Mouse (Mus musculus) myocyte (in vitro differentiated cells): ENCODE measurements around the gene Fam181a.

ENCODE experiments used
- CEBPB ChIP-seq: IDR thresholded peaks from 2 replicates; pipeline ENCODE4 v1.6.1; 2011; ENCODE audit warnings: mild to moderate bottlenecking, moderate library complexity; ENCODE audit not compliant: poor library complexity, insufficient read depth, severe bottlenecking
- E2F4 ChIP-seq: IDR thresholded peaks from one replicate; pipeline ENCODE4 v1.6.1; 2011; ENCODE audit warnings: mild to moderate bottlenecking, control low read depth, moderate library complexity; ENCODE audit not compliant: insufficient read depth
- MAX ChIP-seq: IDR thresholded peaks from one replicate; pipeline ENCODE4 v1.6.1; 2011; ENCODE audit warnings: low read depth, mild to moderate bottlenecking, control low read depth
- MYOD1 ChIP-seq, 3 experiments: IDR thresholded peaks; one replicate each; pipeline ENCODE4 v1.6.1; 2011; ENCODE audit warnings: control low read depth in 2 of 3, low read depth in 2 of 3, mild to moderate bottlenecking in 2 of 3, moderate library complexity in 1 of 3; ENCODE audit not compliant: insufficient read length in 2 of 3, control insufficient read depth in 1 of 3
- MYOG ChIP-seq, 3 experiments: IDR thresholded peaks; one replicate each; pipeline ENCODE4 v1.6.1; 2011; ENCODE audit warnings: control low read depth in 2 of 3, low read depth in 2 of 3, mild to moderate bottlenecking in 2 of 3; ENCODE audit not compliant: insufficient read length in 2 of 3, control insufficient read depth in 1 of 3, insufficient read depth in 1 of 3
- POLR2A ChIP-seq: IDR thresholded peaks from one replicate; pipeline ENCODE4 v1.6.1; 2011; ENCODE audit warnings: low read depth, mild to moderate bottlenecking, control low read depth, moderate library complexity; ENCODE audit not compliant: insufficient read length
- POLR2AphosphoS2 ChIP-seq: IDR thresholded peaks from one replicate; pipeline ENCODE4 v1.6.1; 2011; ENCODE audit warnings: low read depth, control low read depth; ENCODE audit not compliant: insufficient read length
- REST ChIP-seq: IDR thresholded peaks from one replicate; pipeline ENCODE4 v1.6.1; 2011; ENCODE audit warnings: mild to moderate bottlenecking, control low read depth, moderate library complexity; ENCODE audit not compliant: insufficient read depth, insufficient read length
- TCF12 ChIP-seq: IDR thresholded peaks from one replicate; pipeline ENCODE4 v1.6.1; 2011; ENCODE audit warnings: mild to moderate bottlenecking, control low read depth; ENCODE audit not compliant: poor library complexity, insufficient read depth, severe bottlenecking
- TCF3 ChIP-seq: IDR thresholded peaks from one replicate; pipeline ENCODE4 v1.6.1; 2011; ENCODE audit warnings: low read depth, control low read depth; ENCODE audit not compliant: insufficient read length
- USF1 ChIP-seq: IDR thresholded peaks from one replicate; pipeline ENCODE4 v1.6.1; 2011; ENCODE audit warnings: low read depth, mild to moderate bottlenecking, control low read depth, moderate library complexity

- no peak for TF ChIP-seq POLR2A
- no peak for TF ChIP-seq MAX
- no peak for TF ChIP-seq USF1
- TF ChIP-seq POLR2AphosphoS2: no peak
- TF ChIP-seq REST: no peak
- TF ChIP-seq TCF12: no peak
- no peak for TF ChIP-seq MYOG (IDR thresholded peaks at IDR 0.05; ENCODE audit: control insufficient read depth in 1 of 3, insufficient read depth in 1 of 3, insufficient read length in 2 of 3, low read depth in 2 of 3)
- no peak for TF ChIP-seq E2F4
- no peak for TF ChIP-seq CEBPB
- TF ChIP-seq TCF3: no peak
- no peak for TF ChIP-seq MYOD1 (IDR thresholded peaks at IDR 0.05; ENCODE audit: control insufficient read depth in 1 of 3, insufficient read length in 2 of 3, low read depth in 2 of 3)
Observed at GRCm38 (mm10) chr12:103327107-103327506, 16.3 kb downstream of the Fam181a start.
